Mouse (Mus musculus) kidney, adult 2 months (tissue): ENCODE data around the gene Cpa5.

Source experiments
- CTCF ChIP-seq: fragments of 200-500 bp; conservative IDR thresholded peaks from 2 replicates; pipeline ENCODE4 v1.5.1; 2011; ENCODE audit warnings: low read depth, mild to moderate bottlenecking, control low read depth, low read length, moderate library complexity, mixed read lengths; ENCODE audit not compliant: insufficient read depth, insufficient read length
- POLR2A ChIP-seq: fragments of 200-500 bp; IDR thresholded peaks from one replicate; pipeline ENCODE4 v1.6.1; 2011; ENCODE audit warnings: low read depth, low read length, control low read depth

DNA sequence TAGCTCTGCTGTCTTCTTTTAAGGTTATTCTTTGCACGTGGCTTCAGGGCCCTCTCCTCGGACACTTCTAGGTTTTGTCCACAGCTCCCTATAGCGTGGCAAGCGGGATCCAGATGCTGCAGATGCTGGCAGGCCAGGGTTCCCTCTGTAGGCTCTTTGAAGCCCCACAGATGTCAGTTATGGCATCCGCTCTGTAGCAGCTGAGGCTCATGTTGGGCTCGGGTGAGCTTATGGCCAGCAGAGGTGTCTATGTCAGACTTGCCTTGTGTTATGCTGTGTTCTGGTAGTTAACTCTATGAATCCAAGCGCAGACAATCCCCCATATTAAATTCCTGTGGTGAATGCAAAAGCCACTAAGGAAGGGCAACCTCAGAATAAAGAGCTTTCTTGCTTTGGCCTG lies 69.6 kb downstream of the Cpa5 start:
- no peak for TF ChIP-seq CTCF
- TF ChIP-seq POLR2A = no peak
